Mouse (Mus musculus) olfactory bulb, adult 2 months (tissue): ENCODE measurements around the gene Fam81b.

ENCODE experiments used
- CTCF ChIP-seq: fragments of 200-500 bp; IDR thresholded peaks from 2 replicates; pipeline ENCODE4 v1.5.1; 2012; ENCODE audit warnings: low read depth, mild to moderate bottlenecking, low read length, moderate library complexity; ENCODE audit not compliant: insufficient read depth
- POLR2A ChIP-seq: fragments of 200-500 bp; IDR thresholded peaks from 2 replicates; pipeline ENCODE4 v1.6.1; 2012; ENCODE audit warnings: mild to moderate bottlenecking, low read depth, low read length, moderate library complexity; ENCODE audit not compliant: insufficient read depth

GRCm38 (mm10) chr13:76284597-76284996 lies 20.3 kb downstream of the Fam81b start:
- no peak for TF ChIP-seq CTCF
- TF ChIP-seq POLR2A = no peak
